Mouse (Mus musculus): Measurements from ENCODE around the gene Meis2. TPM values are rescaled to one million over a fixed set of nuclear protein-coding genes. Genes with fewer than 3 reads are reported as not detected.

Meis2 gene
- total and polyA plus RNA-seq, 2 experiments from 2014 or later = 106 to 204 TPM

GRCm38 (mm10) chr2:115895717-115896116, 169.9 kb downstream of the Meis2 start:
- no peak for TF ChIP-seq CTCF (IDR thresholded peaks at IDR 0.05; ENCODE audit: low read depth)
- no peak overlapping the region for H3K4me2 ChIP-seq (ENCODE audit: low read depth)
- H3K4me1 ChIP-seq (ENCODE audit: insufficient read depth) = peaks cover 12% of the 10 kb centered on the region; the same call in 1 of the 2 replicates
- peak; percentile 40; the same call in 1 of the 2 replicates for ATAC-seq
- H3K27me3 ChIP-seq (ENCODE audit: insufficient read depth, low read length) = no peaks in the 10 kb centered on the region
- no peak overlapping the region for H3K4me3 ChIP-seq (ENCODE audit: low read depth, low read length)
- H3K9me3 ChIP-seq (ENCODE audit: low read length) = no peaks in the 10 kb centered on the region
- peak; percentile 68 for DNase-seq
- 0 out of 2 replicates have a peak overlapping the region, but pooled peaks have one; percentile 17 for H3K27ac ChIP-seq (ENCODE audit: low read depth, low read length)
- H3K36me3 ChIP-seq (ENCODE audit: insufficient read depth) = no peaks in the 10 kb centered on the region
- WGBS = 42% methylated on average over 3 of the region's 3 CpGs
- H3K9ac ChIP-seq = no peak overlapping the region

GRCm38 (mm10) chr2:115895256-115895655, 170.4 kb downstream of the Meis2 start:
- no peak overlapping the region for H3K9ac ChIP-seq
- H3K4me2 ChIP-seq (ENCODE audit: low read depth) = no peak overlapping the region
- H3K27me3 ChIP-seq (ENCODE audit: insufficient read depth, low read length) = no peaks in the 10 kb centered on the region
- no peak for DNase-seq
- no peak overlapping the region for H3K4me3 ChIP-seq (ENCODE audit: low read depth, low read length)
- 0 out of 2 replicates have a peak overlapping the region, but pooled peaks have one; percentile 17 for H3K27ac ChIP-seq (ENCODE audit: low read depth, low read length)
- WGBS = 17% methylated on average over 2 of the region's 2 CpGs
- 0 out of 2 replicates have a peak, but pooled peaks have one; percentile 8 for ATAC-seq
- H3K36me3 ChIP-seq (ENCODE audit: insufficient read depth) = no peaks in the 10 kb centered on the region
- no peak for TF ChIP-seq CTCF (IDR thresholded peaks at IDR 0.05; ENCODE audit: low read depth)
- H3K9me3 ChIP-seq (ENCODE audit: low read length) = no peaks in the 10 kb centered on the region
- H3K4me1 ChIP-seq (ENCODE audit: insufficient read depth) = peaks cover 12% of the 10 kb centered on the region; the same call in 1 of the 2 replicates

GRCm38 (mm10) chr2:115893113-115893512, 172.5 kb downstream of the Meis2 start:
- Histone ChIP-seq H3K4me2 (ENCODE audit: low read depth) (no peak overlapping the region), H3K27me3 (ENCODE audit: insufficient read depth, low read length) (no peaks in the 10 kb centered on the region), H3K9me3 (ENCODE audit: low read length) (no peaks in the 10 kb centered on the region), H3K4me1 (ENCODE audit: insufficient read depth) (0 out of 2 replicates have a peak, but pooled peaks cover 4% of the 10 kb centered on the region), H3K36me3 (ENCODE audit: insufficient read depth) (no peaks in the 10 kb centered on the region), H3K4me3 (ENCODE audit: low read depth, low read length) (no peak overlapping the region), H3K9ac (no peak overlapping the region), H3K27ac (ENCODE audit: low read depth, low read length) (no peak overlapping the region)
- TF ChIP-seq CTCF (IDR thresholded peaks at IDR 0.05; ENCODE audit: low read depth) = no peak
- DNase-seq (no peak), ATAC-seq (no peak)
- 42% methylated on average over 6 of the region's 6 CpGs for WGBS

DNA sequence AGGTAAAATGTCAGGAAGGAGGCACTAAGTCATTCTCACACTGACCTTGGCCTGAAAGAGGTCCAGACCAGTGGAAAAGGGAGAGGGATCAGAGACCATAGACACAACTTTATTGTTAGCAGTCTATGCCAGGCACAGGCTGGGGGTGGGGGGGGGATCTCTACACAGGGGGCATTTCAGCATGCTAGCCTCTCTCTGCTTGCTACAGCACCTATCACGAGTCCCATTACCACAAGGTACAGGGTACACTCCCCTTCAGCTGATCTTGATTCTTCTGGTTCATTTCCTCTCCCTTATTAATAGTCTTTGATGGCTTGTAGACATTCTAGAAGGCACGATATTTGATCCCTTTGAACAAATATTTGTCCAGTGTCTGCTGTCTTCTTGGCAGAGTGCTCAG, 174.9 kb downstream of the Meis2 start:
- 61% methylated on average over 2 of the region's 2 CpGs for WGBS
- Histone ChIP-seq H3K27me3 (ENCODE audit: insufficient read depth, low read length) (no peaks in the 10 kb centered on the region), H3K4me2 (ENCODE audit: low read depth) (no peak overlapping the region), H3K9ac (no peak overlapping the region), H3K4me1 (ENCODE audit: insufficient read depth) (0 out of 2 replicates have a peak, but pooled peaks cover 4% of the 10 kb centered on the region), H3K9me3 (ENCODE audit: low read length) (no peaks in the 10 kb centered on the region), H3K4me3 (ENCODE audit: low read depth, low read length) (no peak overlapping the region), H3K27ac (ENCODE audit: low read depth, low read length) (no peak overlapping the region), H3K36me3 (ENCODE audit: insufficient read depth) (no peaks in the 10 kb centered on the region)
- no peak for TF ChIP-seq CTCF (IDR thresholded peaks at IDR 0.05; ENCODE audit: low read depth)
- ATAC-seq (no peak), DNase-seq (no peak)

DNA sequence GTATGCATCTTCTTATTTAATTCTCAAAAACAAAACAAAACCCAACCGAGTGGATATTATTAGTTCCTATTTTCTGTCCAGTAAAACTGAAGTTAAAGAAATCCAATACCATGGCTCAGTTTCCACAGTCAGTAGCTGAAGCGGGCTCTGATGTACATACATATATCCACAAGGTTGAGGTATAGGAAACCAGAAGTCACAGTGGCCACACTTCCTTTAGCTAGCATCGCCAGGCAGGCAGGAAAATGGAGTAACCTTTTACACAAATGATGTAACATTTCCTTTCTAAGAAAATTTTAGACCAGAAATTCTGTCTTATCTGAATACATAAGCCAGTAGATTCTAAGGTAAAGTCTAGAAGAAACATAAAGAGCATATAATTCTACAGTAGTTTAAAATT, 175.6 kb downstream of the Meis2 start:
- no peaks in the 10 kb centered on the region for H3K36me3 ChIP-seq (ENCODE audit: insufficient read depth)
- 93% methylated on average over 3 of the region's 3 CpGs for WGBS
- ATAC-seq = no peak

GRCm38 (mm10) chr2:115889212-115889611, 176.4 kb downstream of the Meis2 start:
- Histone ChIP-seq H3K27ac (ENCODE audit: low read depth, low read length) (no peak overlapping the region), H3K4me2 (ENCODE audit: low read depth) (no peak overlapping the region), H3K4me1 (ENCODE audit: insufficient read depth) (no peaks in the 10 kb centered on the region), H3K9me3 (ENCODE audit: low read length) (no peaks in the 10 kb centered on the region), H3K27me3 (ENCODE audit: insufficient read depth, low read length) (no peaks in the 10 kb centered on the region), H3K9ac (no peak overlapping the region), H3K4me3 (ENCODE audit: low read depth, low read length) (no peak overlapping the region), H3K36me3 (ENCODE audit: insufficient read depth) (no peaks in the 10 kb centered on the region)
- DNase-seq (no peak), ATAC-seq (no peak)
- no peak for TF ChIP-seq CTCF (IDR thresholded peaks at IDR 0.05; ENCODE audit: low read depth)
- WGBS = 63% methylated on average over 4 of the region's 4 CpGs

More for the DNA sequence above, 175.6 kb downstream of the Meis2 start:
- Histone ChIP-seq H3K4me1 (ENCODE audit: insufficient read depth) (0 out of 2 replicates have a peak, but pooled peaks cover 4% of the 10 kb centered on the region), H3K9ac (no peak overlapping the region), H3K27me3 (ENCODE audit: insufficient read depth, low read length) (no peaks in the 10 kb centered on the region), H3K4me3 (ENCODE audit: low read depth, low read length) (no peak overlapping the region), H3K4me2 (ENCODE audit: low read depth) (no peak overlapping the region), H3K9me3 (ENCODE audit: low read length) (no peaks in the 10 kb centered on the region), H3K27ac (ENCODE audit: low read depth, low read length) (no peak overlapping the region)
- no peak for DNase-seq
- TF ChIP-seq CTCF (IDR thresholded peaks at IDR 0.05; ENCODE audit: low read depth) = no peak

- Histone ChIP-seq H3K36me3 (ENCODE audit: insufficient read depth) (no peaks in the 10 kb centered on the region), H3K4me2 (ENCODE audit: low read depth) (no peak overlapping the region), H3K4me3 (ENCODE audit: low read depth, low read length) (no peak overlapping the region), H3K9me3 (ENCODE audit: low read length) (no peaks in the 10 kb centered on the region), H3K27ac (ENCODE audit: low read depth, low read length) (no peak overlapping the region), H3K4me1 (ENCODE audit: insufficient read depth) (no peaks in the 10 kb centered on the region), H3K27me3 (ENCODE audit: insufficient read depth, low read length) (no peaks in the 10 kb centered on the region), H3K9ac (no peak overlapping the region)
- ATAC-seq (no peak), DNase-seq (no peak)
- no peak for TF ChIP-seq CTCF (IDR thresholded peaks at IDR 0.05; ENCODE audit: low read depth)
- WGBS = 78% methylated on average over 5 of the region's 5 CpGs
Measured at GRCm38 (mm10) chr2:115888336-115889077, 177.1 kb downstream of the Meis2 start.

Data from forebrain, postnatal 0 days (tissue).